Mouse (Mus musculus) neural tube, embryonic 13.5 days (tissue): ENCODE data around the gene Slc22a3. TPM values are rescaled to one million over a fixed set of nuclear protein-coding genes. Genes with fewer than 3 reads are reported as not detected.

Experiments
- ATAC-seq: fragments of 200-750 bp; cut with Nextera tagmentation; 2 replicates; pipeline ENCODE4 v1.8.0; 2017; ENCODE audit warnings: low read depth, mild to moderate bottlenecking, moderate TSS enrichment, moderate library complexity
- H3K27ac ChIP-seq: fragments of 300-500 bp; sonication (generic); replicated peaks from 2 replicates; pipeline ENCODE4 v1.5.1; 2015; ENCODE audit warnings: moderate library complexity, mild to moderate bottlenecking, inconsistent platforms
- H3K27me3 ChIP-seq: fragments of 300-500 bp; sonication (generic); 2 replicates; pipeline ENCODE4 v1.6.1; 2015; ENCODE audit warnings: mild to moderate bottlenecking, inconsistent platforms
- H3K36me3 ChIP-seq: fragments of 300-500 bp; sonication (generic); 2 replicates; pipeline ENCODE4 v1.6.1; 2015; ENCODE audit warnings: mild to moderate bottlenecking, inconsistent platforms
- H3K4me1 ChIP-seq: fragments of 300-500 bp; sonication (generic); replicated peaks from 2 replicates; pipeline ENCODE4 v1.6.1; 2015; ENCODE audit warnings: inconsistent platforms
- H3K4me2 ChIP-seq: fragments of 300-500 bp; sonication (generic); 2 replicates; pipeline ENCODE4 v1.6.1; 2015; ENCODE audit warnings: inconsistent platforms, mild to moderate bottlenecking, moderate library complexity
- H3K4me3 ChIP-seq: fragments of 300-500 bp; sonication (generic); 2 replicates; pipeline ENCODE4 v1.5.1; 2015; ENCODE audit warnings: mild to moderate bottlenecking, inconsistent platforms
- H3K9ac ChIP-seq: fragments of 300-500 bp; sonication (generic); 2 replicates; pipeline ENCODE4 v1.6.1; 2015; ENCODE audit warnings: moderate library complexity, mild to moderate bottlenecking, inconsistent platforms
- H3K9me3 ChIP-seq: fragments of 300-500 bp; sonication (generic); 2 replicates; pipeline ENCODE4 v1.6.1; 2016; ENCODE audit warnings: inconsistent platforms
- WGBS: fragments of 180-500 bp; shearing (Covaris S2); methylation state at CpG from one replicate; pipeline ENCODE4 v1.1.7; 2015; 5-methylcytosine and 5-hydroxymethylcytosine counted together
- polyA plus RNA-seq: library from polyadenylated mRNA; unstranded; fragments of >200 nt; fragmentation: Nextera tagmentation; extraction: Ambion mirVana; gene quantifications from 2 replicates; pipeline ENCODE4 v1.2.1, GENCODE M21; 2015

Gene Slc22a3
- polyA plus RNA-seq, 1 experiment from 2014 or later = 0.78 TPM

DNA sequence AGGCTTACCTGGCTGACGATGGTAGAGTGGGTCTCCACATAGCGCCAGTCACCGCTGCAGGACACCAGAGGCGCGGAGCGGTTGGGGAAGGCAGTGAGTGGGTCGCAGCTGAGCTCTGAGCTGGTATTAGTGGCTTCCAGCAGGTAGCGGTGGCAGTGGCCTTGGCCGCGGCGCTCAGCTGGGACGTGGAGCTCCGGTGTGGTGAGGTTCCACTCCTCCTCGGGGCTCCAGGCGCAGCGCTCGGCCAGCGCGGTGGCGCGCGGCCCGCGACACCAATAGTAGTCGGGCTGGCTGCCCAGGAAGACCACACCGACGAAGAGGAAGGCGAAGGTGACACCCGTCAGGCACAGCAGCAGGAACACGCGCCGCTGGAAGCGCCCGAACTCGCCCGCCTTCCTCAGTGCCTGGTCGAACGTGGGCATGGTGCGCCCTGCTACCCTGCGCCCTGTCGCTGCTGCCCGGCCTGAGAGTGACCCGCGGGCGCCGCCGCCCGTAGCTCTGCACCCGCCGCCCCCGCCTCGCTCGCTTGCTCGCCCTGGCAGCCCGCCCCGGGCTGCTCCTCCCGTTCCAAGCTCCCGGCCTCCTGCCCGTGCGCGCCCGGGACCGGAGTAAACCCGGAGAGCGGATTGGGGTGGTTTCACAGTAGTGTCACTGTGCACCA, 471 bp downstream of the Slc22a3 start:
- Histone ChIP-seq H3K27me3 (peaks cover 59% of the 10 kb centered on the region), H3K9ac (peak overlapping the region; percentile 41; the same call in 1 of the 2 replicates), H3K36me3 (no peaks in the 10 kb centered on the region), H3K4me3 (peak overlapping the region; percentile 32), H3K4me1 (peaks cover 8% of the 10 kb centered on the region), H3K4me2 (peak overlapping the region; percentile 57), H3K27ac (no peak overlapping the region), H3K9me3 (no peaks in the 10 kb centered on the region)
- WGBS = 3% methylated on average over 60 of the region's 65 CpGs
- ATAC-seq = no peak

DNA sequence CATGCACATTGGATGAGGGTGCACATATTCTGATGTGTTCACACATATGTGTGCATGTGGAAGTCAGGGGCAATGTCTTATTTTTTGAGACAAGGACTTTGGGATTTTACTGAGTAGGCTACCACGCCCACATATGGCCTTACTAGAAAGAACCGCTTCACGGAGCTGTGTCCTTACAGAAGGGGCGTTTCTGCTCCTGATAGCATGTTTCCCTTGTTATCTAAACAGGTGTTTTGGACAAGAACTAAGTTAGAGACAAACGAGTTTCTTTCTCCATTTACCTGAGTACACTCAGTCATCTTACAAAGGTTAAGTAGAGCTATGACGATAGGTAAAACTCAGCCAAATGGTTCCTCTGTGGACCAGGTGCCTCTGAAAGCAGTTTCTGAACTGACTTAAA, 1.8 kb downstream of the Slc22a3 start:
- Histone ChIP-seq H3K4me3 (no peak overlapping the region), H3K4me2 (no peak overlapping the region), H3K36me3 (no peaks in the 10 kb centered on the region), H3K27ac (no peak overlapping the region), H3K9ac (no peak overlapping the region), H3K27me3 (peaks cover 59% of the 10 kb centered on the region), H3K4me1 (peaks cover 8% of the 10 kb centered on the region), H3K9me3 (no peaks in the 10 kb centered on the region)
- WGBS = 83% methylated on average over 6 of the region's 6 CpGs
- ATAC-seq = no peak

DNA sequence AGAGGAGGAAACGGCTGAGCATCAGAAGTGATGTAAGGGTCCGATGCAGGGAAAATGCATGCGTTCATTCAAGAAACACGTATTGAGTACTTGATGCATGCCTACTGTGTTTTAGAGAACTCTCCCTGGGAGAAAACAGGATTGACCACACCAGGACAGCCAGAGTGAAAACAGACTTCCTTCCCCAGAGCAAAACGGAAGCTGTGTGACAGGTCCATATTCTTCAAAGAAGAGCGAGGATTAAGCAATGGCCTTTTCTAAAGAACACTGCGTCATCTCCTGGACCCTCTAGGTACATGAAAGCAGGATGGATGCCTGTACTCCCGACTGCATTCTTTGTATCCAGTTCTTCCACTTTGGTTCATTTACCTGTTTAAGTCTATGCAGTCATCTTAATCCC, 8.1 kb downstream of the Slc22a3 start:
- no peak overlapping the region for H3K27ac ChIP-seq
- no peaks in the 10 kb centered on the region for H3K4me1 ChIP-seq
- H3K4me2 ChIP-seq = no peak overlapping the region
- 88% methylated on average over 8 of the region's 8 CpGs for WGBS
- H3K27me3 ChIP-seq = peaks cover 6% of the 10 kb centered on the region; the same call in 1 of the 2 replicates
- no peak overlapping the region for H3K9ac ChIP-seq
- H3K4me3 ChIP-seq = no peak overlapping the region
- H3K9me3 ChIP-seq = no peaks in the 10 kb centered on the region
- H3K36me3 ChIP-seq = no peaks in the 10 kb centered on the region
- ATAC-seq = no peak

GRCm38 (mm10) chr17:12495558-12495957, 11.9 kb downstream of the Slc22a3 start:
- Histone ChIP-seq H3K4me1 (no peaks in the 10 kb centered on the region), H3K4me3 (no peak overlapping the region), H3K9me3 (no peaks in the 10 kb centered on the region), H3K4me2 (no peak overlapping the region), H3K9ac (no peak overlapping the region), H3K27me3 (no peaks in the 10 kb centered on the region), H3K27ac (no peak overlapping the region), H3K36me3 (no peaks in the 10 kb centered on the region)
- 53% methylated on average over 3 of the region's 3 CpGs for WGBS
- ATAC-seq = no peak

GRCm38 (mm10) chr17:12491591-12491990, 15.9 kb downstream of the Slc22a3 start:
- Histone ChIP-seq H3K4me1 (no peaks in the 10 kb centered on the region), H3K27me3 (no peaks in the 10 kb centered on the region), H3K9me3 (no peaks in the 10 kb centered on the region), H3K4me3 (no peak overlapping the region), H3K27ac (no peak overlapping the region), H3K36me3 (no peaks in the 10 kb centered on the region), H3K4me2 (no peak overlapping the region), H3K9ac (no peak overlapping the region)
- 89% methylated on average over 12 of the region's 12 CpGs for WGBS
- no peak for ATAC-seq

DNA sequence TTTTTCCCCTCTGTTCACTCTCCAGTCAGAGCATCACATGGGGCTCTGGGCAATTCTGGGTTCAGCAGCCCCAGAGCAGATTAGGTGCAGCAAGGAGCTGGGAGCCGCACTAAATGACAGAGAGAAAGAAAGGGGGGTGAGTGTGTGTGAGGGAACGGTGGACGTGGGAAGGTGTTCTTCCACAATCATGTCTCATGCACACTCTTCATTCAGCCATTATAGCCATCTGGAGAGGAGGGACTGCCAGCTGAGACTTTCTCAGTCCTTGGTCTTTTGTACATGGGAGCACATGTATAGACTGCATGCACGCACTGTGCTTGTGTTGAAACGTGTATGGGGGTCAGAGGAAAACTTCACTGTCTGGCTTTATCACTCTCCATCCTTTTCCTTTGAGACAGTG, 17.6 kb downstream of the Slc22a3 start:
- Histone ChIP-seq H3K9me3 (no peaks in the 10 kb centered on the region), H3K27me3 (no peaks in the 10 kb centered on the region), H3K36me3 (no peaks in the 10 kb centered on the region), H3K4me1 (no peaks in the 10 kb centered on the region), H3K4me2 (no peak overlapping the region), H3K27ac (no peak overlapping the region), H3K9ac (no peak overlapping the region), H3K4me3 (no peak overlapping the region)
- ATAC-seq = no peak
- 92% methylated on average over 5 of the region's 5 CpGs for WGBS

DNA sequence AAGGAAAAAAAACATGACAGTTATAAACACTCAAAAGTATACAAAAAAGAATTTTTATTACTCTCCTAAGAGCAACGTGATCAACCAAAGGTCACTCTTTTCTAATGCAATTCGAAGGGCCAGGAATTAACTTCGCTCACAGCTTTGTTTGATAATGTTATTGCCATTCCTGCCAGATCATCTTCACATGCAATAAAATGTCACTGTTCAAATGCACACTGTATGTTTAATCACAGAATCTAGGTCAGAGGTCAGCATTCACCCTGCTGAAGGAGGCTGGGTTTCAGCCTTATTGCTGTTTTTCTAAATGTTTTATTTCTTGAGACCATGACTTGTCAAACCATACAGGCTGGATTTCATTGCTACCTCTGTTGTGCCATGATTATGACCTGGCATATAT, 21.8 kb downstream of the Slc22a3 start:
- Histone ChIP-seq H3K27ac (no peak overlapping the region), H3K9ac (no peak overlapping the region), H3K4me2 (no peak overlapping the region), H3K27me3 (no peaks in the 10 kb centered on the region), H3K36me3 (no peaks in the 10 kb centered on the region), H3K9me3 (no peaks in the 10 kb centered on the region), H3K4me3 (no peak overlapping the region), H3K4me1 (no peaks in the 10 kb centered on the region)
- no peak for ATAC-seq
- 83% methylated on average over 3 of the region's 3 CpGs for WGBS

DNA sequence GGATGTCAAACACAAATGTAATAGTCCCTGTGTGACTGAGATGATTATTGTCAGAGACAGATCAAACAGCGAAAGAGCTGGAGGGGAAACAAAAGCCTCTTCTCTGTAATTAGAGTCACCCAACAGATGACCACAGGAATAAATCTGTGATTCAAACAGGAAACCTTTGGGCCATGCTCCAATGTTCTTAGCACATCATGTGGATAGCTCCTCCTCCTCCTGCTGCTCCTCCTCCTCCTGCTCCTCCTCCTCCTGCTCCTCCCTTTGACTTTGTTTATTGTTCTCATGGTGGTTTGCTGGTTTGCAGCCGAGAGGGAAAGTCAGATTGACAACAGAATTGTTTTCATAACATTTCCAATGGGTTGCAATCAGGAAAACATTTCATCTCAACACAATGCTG, 28.1 kb downstream of the Slc22a3 start:
- no peak for ATAC-seq
- 37% methylated on average over 2 of the region's 2 CpGs for WGBS
- H3K36me3 ChIP-seq = no peaks in the 10 kb centered on the region

GRCm38 (mm10) chr17:12474509-12475083, 32.9 kb downstream of the Slc22a3 start:
- WGBS = 85% methylated on average over 3 of the region's 3 CpGs

More for the DNA sequence above, 28.1 kb downstream of the Slc22a3 start:
- H3K9ac ChIP-seq = no peak overlapping the region
- H3K4me2 ChIP-seq = no peak overlapping the region
- no peaks in the 10 kb centered on the region for H3K9me3 ChIP-seq
- no peaks in the 10 kb centered on the region for H3K4me1 ChIP-seq
- no peaks in the 10 kb centered on the region for H3K27me3 ChIP-seq
- no peak overlapping the region for H3K4me3 ChIP-seq
- H3K27ac ChIP-seq = no peak overlapping the region

GRCm38 (mm10) chr17:12472547-12472946, 35.0 kb downstream of the Slc22a3 start:
- Histone ChIP-seq H3K9ac (no peak overlapping the region), H3K27ac (no peak overlapping the region), H3K4me1 (no peaks in the 10 kb centered on the region), H3K4me3 (no peak overlapping the region), H3K9me3 (no peaks in the 10 kb centered on the region), H3K36me3 (no peaks in the 10 kb centered on the region), H3K4me2 (no peak overlapping the region), H3K27me3 (no peaks in the 10 kb centered on the region)
- ATAC-seq = no peak

More at GRCm38 (mm10) chr17:12474509-12475083, 32.9 kb downstream of the Slc22a3 start:
- no peaks in the 10 kb centered on the region for H3K4me1 ChIP-seq
- no peak for ATAC-seq
- no peak overlapping the region for H3K4me2 ChIP-seq
- H3K36me3 ChIP-seq = no peaks in the 10 kb centered on the region
- no peak overlapping the region for H3K27ac ChIP-seq
- H3K4me3 ChIP-seq = no peak overlapping the region
- H3K9ac ChIP-seq = no peak overlapping the region
- no peaks in the 10 kb centered on the region for H3K27me3 ChIP-seq
- H3K9me3 ChIP-seq = no peaks in the 10 kb centered on the region

- Histone ChIP-seq H3K4me1 (no peaks in the 10 kb centered on the region), H3K9ac (no peak overlapping the region), H3K36me3 (no peaks in the 10 kb centered on the region), H3K4me2 (no peak overlapping the region), H3K27me3 (no peaks in the 10 kb centered on the region), H3K4me3 (no peak overlapping the region), H3K27ac (no peak overlapping the region), H3K9me3 (no peaks in the 10 kb centered on the region)
- ATAC-seq = no peak
- 78% methylated on average over 5 of the region's 5 CpGs for WGBS
These were observed 38.8 kb downstream of the Slc22a3 start for GRCm38 (mm10) chr17:12468745-12469144.

DNA sequence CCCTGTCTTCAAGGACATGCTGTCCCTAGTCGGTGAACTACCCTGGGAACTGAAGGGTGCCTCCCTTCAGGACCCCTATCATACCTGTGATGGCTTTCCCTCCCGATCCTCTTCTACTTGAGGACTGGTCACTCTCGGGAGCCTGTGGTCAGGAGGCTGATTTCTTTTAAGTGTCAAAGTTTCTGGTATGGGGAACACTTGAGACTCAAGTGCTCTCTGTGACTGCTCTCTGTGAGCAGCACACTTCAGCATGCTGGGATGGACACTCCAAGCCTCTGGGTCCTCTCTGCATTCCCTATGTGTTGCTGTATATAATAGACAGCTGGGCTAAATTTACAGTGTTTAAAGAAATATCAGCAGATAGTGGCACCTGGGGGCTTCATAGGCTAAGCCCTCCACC, 39.9 kb downstream of the Slc22a3 start:
- ATAC-seq = no peak
- Histone ChIP-seq H3K9me3 (no peaks in the 10 kb centered on the region), H3K27me3 (no peaks in the 10 kb centered on the region), H3K4me2 (no peak overlapping the region), H3K9ac (no peak overlapping the region), H3K36me3 (no peaks in the 10 kb centered on the region), H3K4me1 (no peaks in the 10 kb centered on the region), H3K4me3 (no peak overlapping the region), H3K27ac (no peak overlapping the region)
- 83% methylated on average over 3 of the region's 3 CpGs for WGBS

GRCm38 (mm10) chr17:12466501-12467000, 41.0 kb downstream of the Slc22a3 start:
- Histone ChIP-seq H3K4me1 (no peaks in the 10 kb centered on the region), H3K4me3 (no peak overlapping the region), H3K27ac (no peak overlapping the region), H3K9me3 (no peaks in the 10 kb centered on the region), H3K36me3 (no peaks in the 10 kb centered on the region), H3K9ac (no peak overlapping the region), H3K4me2 (no peak overlapping the region), H3K27me3 (no peaks in the 10 kb centered on the region)
- 81% methylated on average over 4 of the region's 4 CpGs for WGBS
- no peak for ATAC-seq
